Mouse (Mus musculus) forebrain, embryonic 11.5 days (tissue): Measurements from ENCODE around the gene Rsad1. TPM values are rescaled to one million over a fixed set of nuclear protein-coding genes. Genes with fewer than 3 reads are reported as not detected.

Source experiments
- ATAC-seq: fragments of 200-750 bp; cut with Nextera tagmentation; replicated peaks from 2 replicates; pipeline ENCODE4 v1.8.0; 2017; ENCODE audit warnings: moderate TSS enrichment; ENCODE audit not compliant: low FRiP score
- DNase-seq: peaks from one replicate; pipeline ENCODE4 v3.0.0-alpha.2; 2017; ENCODE audit warnings: low spot score
- H3K27ac ChIP-seq: fragments of 300-500 bp; sonication (generic); 2 replicates; pipeline ENCODE4 v1.5.1; 2014; ENCODE audit warnings: low read depth, low read length
- H3K27me3 ChIP-seq: fragments of 300-500 bp; sonication (generic); 2 replicates; pipeline ENCODE4 v1.6.1; 2014; ENCODE audit warnings: mild to moderate bottlenecking, low read length, mixed read lengths; ENCODE audit not compliant: control insufficient read depth, insufficient read depth
- H3K36me3 ChIP-seq: fragments of 300-500 bp; sonication (generic); 2 replicates; pipeline ENCODE4 v1.6.1; 2014; ENCODE audit warnings: mild to moderate bottlenecking, low read length, moderate library complexity, mixed read lengths; ENCODE audit not compliant: control insufficient read depth, insufficient read depth
- H3K4me1 ChIP-seq: fragments of 300-500 bp; sonication (generic); replicated peaks from 2 replicates; pipeline ENCODE4 v1.6.1; 2014; ENCODE audit warnings: low read length, mixed read lengths; ENCODE audit not compliant: control insufficient read depth, insufficient read depth
- H3K4me2 ChIP-seq: fragments of 300-500 bp; sonication (generic); 2 replicates; pipeline ENCODE4 v1.6.1; 2014; ENCODE audit warnings: low read depth, mild to moderate bottlenecking, low read length, moderate library complexity, mixed read lengths; ENCODE audit not compliant: severe bottlenecking
- H3K4me3 ChIP-seq: fragments of 300-500 bp; sonication (generic); 2 replicates; pipeline ENCODE4 v1.5.1; 2014; ENCODE audit warnings: low read depth, low read length
- H3K9ac ChIP-seq: fragments of 300-500 bp; sonication (generic); 2 replicates; pipeline ENCODE4 v1.6.1; 2014; ENCODE audit warnings: low read length
- H3K9me3 ChIP-seq: fragments of 300-500 bp; sonication (generic); 2 replicates; pipeline ENCODE4 v1.6.1; 2016; ENCODE audit warnings: low read length, mixed read lengths; ENCODE audit not compliant: control insufficient read depth
- WGBS: fragments of 180-500 bp; shearing (Covaris S2); extraction: QIAGEN DNeasy Blood & Tissue Kit; methylation state at CpG from one replicate; pipeline ENCODE4 v1.1.7; 2014; 5-methylcytosine and 5-hydroxymethylcytosine counted together
- polyA plus RNA-seq: library from polyadenylated mRNA; unstranded; fragments of >200 nt; fragmentation: Nextera tagmentation; extraction: Ambion mirVana; gene quantifications from 2 replicates; pipeline ENCODE4 v1.2.1, GENCODE M21; 2014

Gene Rsad1
- polyA plus RNA-seq, 1 experiment from 2014 or later = 3.7 TPM

DNA sequence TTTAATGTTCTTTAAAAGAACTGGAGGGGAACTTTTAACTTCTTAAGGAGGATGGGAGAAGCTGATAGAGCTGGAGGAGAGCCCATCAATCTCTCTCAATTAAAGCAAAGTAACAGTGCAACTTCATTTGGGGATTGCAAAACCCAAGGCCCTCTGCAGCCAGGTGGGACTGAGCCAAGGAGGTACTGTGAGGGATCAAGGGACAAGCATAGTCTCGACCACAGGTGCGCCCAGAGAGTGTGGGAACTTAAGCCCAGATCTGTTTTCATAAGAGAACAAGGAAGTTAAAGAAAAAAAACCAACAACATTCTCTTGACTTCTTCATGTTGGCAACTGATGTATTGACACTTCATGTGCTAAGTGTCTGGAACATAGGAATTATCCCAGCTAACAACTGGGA lies 26.0 kb upstream of the Rsad1 start:
- ATAC-seq (no peak), DNase-seq (no peak)
- Histone ChIP-seq H3K4me1 (no peaks in the 10 kb centered on the region), H3K27ac (no peak overlapping the region), H3K9me3 (no peaks in the 10 kb centered on the region), H3K27me3 (no peaks in the 10 kb centered on the region), H3K4me3 (no peak overlapping the region), H3K36me3 (no peaks in the 10 kb centered on the region), H3K4me2 (no peak overlapping the region), H3K9ac (no peak overlapping the region)
- 81% methylated on average over 2 of the region's 2 CpGs for WGBS

DNA sequence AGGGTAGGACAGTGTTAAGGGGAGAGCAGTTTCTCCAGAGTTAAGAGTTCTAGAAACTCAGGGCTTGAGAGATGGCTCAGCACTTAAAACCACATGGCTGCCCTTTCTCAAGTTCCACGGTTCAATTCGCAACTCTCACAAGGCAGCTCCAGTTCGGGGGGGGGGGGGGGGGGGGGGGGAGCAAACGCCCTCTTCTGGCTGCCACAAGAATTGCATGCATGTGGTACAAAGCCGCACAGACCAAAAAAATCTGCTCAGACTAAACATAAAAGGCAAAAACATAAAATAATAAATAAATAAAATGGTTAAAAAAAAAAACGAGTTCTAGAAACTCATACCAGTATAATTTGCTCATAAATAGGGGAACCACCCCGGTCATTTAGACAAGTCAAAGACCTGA lies 25.5 kb upstream of the Rsad1 start:
- H3K27ac ChIP-seq = no peak overlapping the region
- no peaks in the 10 kb centered on the region for H3K9me3 ChIP-seq
- no peaks in the 10 kb centered on the region for H3K36me3 ChIP-seq
- no peak overlapping the region for H3K4me2 ChIP-seq
- no peak overlapping the region for H3K9ac ChIP-seq
- ATAC-seq (no peak), DNase-seq (no peak)
- no peaks in the 10 kb centered on the region for H3K27me3 ChIP-seq
- no peaks in the 10 kb centered on the region for H3K4me1 ChIP-seq
- no peak overlapping the region for H3K4me3 ChIP-seq
- 23% methylated on average over 6 of the region's 7 CpGs for WGBS

DNA sequence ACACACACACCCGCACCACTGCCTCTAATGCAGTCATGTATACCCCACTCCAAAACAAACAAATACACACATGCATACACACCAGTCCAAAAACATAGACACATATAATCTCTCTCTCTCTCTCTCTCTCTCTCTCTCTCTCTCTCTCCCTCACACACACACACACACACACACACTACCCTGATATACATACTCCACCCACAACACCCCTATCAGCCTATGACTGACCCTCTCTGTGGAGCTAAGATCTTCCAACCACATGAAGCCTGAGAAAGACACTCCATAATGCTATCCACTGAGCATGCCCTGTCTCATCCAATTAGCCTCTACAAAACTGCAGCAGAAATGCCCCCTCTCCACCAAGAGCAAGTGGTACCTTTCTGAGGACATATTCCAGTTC lies 22.8 kb upstream of the Rsad1 start:
- Histone ChIP-seq H3K4me2 (no peak overlapping the region), H3K9ac (no peak overlapping the region), H3K9me3 (no peaks in the 10 kb centered on the region), H3K4me1 (no peaks in the 10 kb centered on the region), H3K36me3 (no peaks in the 10 kb centered on the region), H3K4me3 (no peak overlapping the region), H3K27ac (no peak overlapping the region), H3K27me3 (no peaks in the 10 kb centered on the region)
- no peak for DNase-seq
- WGBS = 82% methylated on average over 1 of the region's 1 CpGs
- ATAC-seq = no peak

DNA sequence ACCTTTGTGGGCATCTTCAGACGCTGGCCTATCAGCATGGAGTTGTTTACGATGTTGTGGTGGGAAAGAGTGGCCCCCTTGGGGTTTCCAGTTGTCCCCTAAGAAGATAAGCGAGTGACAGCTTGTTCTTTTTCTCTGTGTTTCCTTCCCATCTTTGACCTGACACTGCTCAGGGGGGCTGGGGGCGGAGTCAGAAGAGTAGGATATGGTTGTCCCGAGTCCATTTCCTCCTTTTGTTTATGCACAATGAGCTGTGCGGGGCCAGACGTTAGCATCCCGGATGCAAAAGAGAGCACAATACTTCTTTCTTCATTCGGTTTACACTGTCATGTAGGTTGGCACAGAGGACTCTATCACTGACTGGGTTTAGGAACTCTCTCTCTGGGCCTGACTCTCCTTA lies 21.6 kb upstream of the Rsad1 start:
- no peak overlapping the region for H3K4me2 ChIP-seq
- peaks cover 5% of the 10 kb centered on the region for H3K27me3 ChIP-seq
- no peak overlapping the region for H3K4me3 ChIP-seq
- H3K9ac ChIP-seq = no peak overlapping the region
- H3K36me3 ChIP-seq = no peaks in the 10 kb centered on the region
- H3K9me3 ChIP-seq = no peaks in the 10 kb centered on the region
- no peak overlapping the region for H3K27ac ChIP-seq
- no peak for DNase-seq
- WGBS = 57% methylated on average over 9 of the region's 9 CpGs
- no peak for ATAC-seq
- H3K4me1 ChIP-seq = no peaks in the 10 kb centered on the region

DNA sequence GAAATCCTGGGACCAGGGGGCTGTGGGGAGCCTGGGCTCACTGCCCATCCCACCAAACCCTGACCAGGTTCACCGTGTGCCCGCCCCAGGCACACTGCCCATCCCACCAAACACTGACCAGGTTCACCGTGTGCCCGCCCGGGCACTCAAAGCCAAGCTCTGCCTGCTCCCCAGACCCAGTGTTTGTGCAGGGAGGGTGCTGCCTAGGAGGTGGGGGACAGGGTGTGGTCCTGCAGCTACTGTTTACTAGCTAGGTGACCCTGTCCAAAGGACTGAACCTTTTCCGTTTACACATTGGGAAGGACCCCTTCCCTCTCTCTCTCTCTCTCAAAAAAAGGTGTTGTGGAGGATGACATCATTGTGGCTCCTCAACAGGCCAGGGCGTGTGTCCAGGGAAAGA lies 18.3 kb upstream of the Rsad1 start:
- no peak overlapping the region for H3K27ac ChIP-seq
- WGBS = 88% methylated on average over 7 of the region's 7 CpGs
- ATAC-seq (no peak), DNase-seq (no peak)
- H3K9me3 ChIP-seq = no peaks in the 10 kb centered on the region
- H3K4me2 ChIP-seq = no peak overlapping the region
- 0 out of 2 replicates have a peak, but pooled peaks cover 1% of the 10 kb centered on the region for H3K4me1 ChIP-seq
- H3K9ac ChIP-seq = no peak overlapping the region
- H3K36me3 ChIP-seq = no peaks in the 10 kb centered on the region
- H3K27me3 ChIP-seq = peaks cover 13% of the 10 kb centered on the region
- no peak overlapping the region for H3K4me3 ChIP-seq

DNA sequence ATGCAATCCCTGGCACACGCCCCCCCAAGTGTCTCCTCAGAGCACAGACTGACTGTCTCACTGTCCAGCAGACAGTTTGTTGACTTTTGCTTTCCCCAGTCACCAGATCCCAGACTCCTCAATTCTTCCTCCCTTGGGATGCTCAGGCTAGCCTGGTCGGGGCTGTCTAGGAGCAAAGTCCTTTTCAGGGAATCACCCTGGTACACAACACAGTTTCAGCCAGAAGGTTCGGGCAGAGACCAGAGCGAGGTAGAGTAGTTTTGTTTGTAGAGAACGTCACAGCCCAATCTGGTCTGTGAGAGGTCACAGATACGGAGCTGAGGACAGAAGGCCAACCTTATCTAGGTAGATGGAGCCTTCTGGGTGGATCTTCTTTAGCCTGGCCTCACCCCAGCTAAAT lies 17.5 kb upstream of the Rsad1 start:
- H3K9ac ChIP-seq = no peak overlapping the region
- no peaks in the 10 kb centered on the region for H3K9me3 ChIP-seq
- no peak for ATAC-seq
- no peaks in the 10 kb centered on the region for H3K36me3 ChIP-seq
- H3K27ac ChIP-seq = no peak overlapping the region
- H3K4me2 ChIP-seq = no peak overlapping the region
- peaks cover 13% of the 10 kb centered on the region for H3K27me3 ChIP-seq
- WGBS = 84% methylated on average over 6 of the region's 6 CpGs
- no peak for DNase-seq
- no peak overlapping the region for H3K4me3 ChIP-seq
- H3K4me1 ChIP-seq = 0 out of 2 replicates have a peak, but pooled peaks cover 1% of the 10 kb centered on the region

DNA sequence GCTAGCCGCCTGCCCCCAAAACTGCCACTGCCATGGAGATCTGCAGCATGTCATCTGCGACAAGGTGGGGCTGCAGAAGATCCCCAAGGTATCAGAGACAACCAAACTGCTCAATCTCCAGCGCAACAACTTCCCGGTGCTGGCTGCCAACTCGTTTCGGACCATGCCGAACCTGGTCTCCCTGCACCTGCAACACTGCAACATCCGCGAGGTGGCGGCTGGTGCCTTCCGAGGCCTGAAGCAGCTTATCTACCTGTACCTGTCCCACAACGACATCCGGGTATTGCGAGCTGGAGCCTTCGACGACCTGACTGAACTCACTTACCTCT lies 16.1 kb upstream of the Rsad1 start:
- Histone ChIP-seq H3K4me2 (peak overlapping the region; percentile 32), H3K4me3 (no peak overlapping the region; the same call in 1 of the 2 replicates), H3K4me1 (0 out of 2 replicates have a peak, but pooled peaks cover 1% of the 10 kb centered on the region), H3K36me3 (no peaks in the 10 kb centered on the region), H3K27ac (no peak overlapping the region), H3K27me3 (peaks cover 13% of the 10 kb centered on the region), H3K9me3 (no peaks in the 10 kb centered on the region), H3K9ac (no peak overlapping the region)
- 4% methylated on average over 16 of the region's 16 CpGs for WGBS
- ATAC-seq (no peak), DNase-seq (no peak)

DNA sequence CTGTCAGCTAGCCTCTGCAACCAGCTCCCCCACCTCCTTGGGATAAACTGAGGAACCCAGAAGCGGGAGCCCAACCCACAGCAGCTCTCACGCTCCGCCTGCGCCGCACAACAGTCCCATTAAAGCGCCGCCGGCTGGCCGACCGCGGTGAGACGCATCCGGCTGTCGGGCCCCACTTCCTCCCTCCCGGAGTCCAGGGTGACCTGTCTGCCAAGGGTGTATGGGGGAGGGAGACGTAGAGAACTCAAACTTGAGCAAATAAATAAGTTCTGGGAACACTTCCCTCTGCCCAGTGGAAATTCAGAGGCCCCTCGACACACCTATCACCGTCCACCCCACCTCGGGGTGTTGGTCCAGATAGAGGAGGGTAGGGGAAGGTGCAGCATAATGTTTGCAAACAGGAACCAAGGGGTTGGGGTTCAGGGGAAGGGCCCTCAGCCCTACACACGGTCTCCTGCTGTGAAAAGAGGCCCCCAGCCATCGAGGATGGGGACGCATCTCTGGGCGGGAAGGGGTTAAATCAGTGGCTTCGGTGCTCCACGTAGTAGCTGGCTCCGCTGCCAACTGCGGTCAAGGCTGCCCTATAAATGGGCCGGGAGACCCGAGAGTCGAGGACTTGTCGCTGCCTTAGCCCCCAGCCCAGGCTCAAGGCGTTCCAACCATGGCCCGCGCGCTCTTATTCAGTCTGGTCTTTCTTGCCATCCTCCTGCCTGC lies 15.5 kb upstream of the Rsad1 start, which contains the start of gene Chad:
TSS of gene Chad (plus strand) at position 611 of the 714 bp plus-strand sequence.
- no peak for ATAC-seq
- Histone ChIP-seq H3K9ac (peak within 1 kb of the TSS; percentile 47), H3K9me3 (no peaks in the 10 kb centered on the region), H3K27ac (no peak within 1 kb of the TSS), H3K36me3 (no peaks in the 10 kb centered on the region), H3K4me1 (0 out of 2 replicates have a peak, but pooled peaks cover 1% of the 10 kb centered on the region), H3K4me2 (peak within 1 kb of the TSS; percentile 32), H3K4me3 (peak within 1 kb of the TSS; percentile 1; the same call in 1 of the 2 replicates), H3K27me3 (peaks cover 13% of the 10 kb centered on the region)
- DNase-seq = peak; percentile 76
- WGBS = 2% methylated on average over 35 of the region's 35 CpGs

DNA sequence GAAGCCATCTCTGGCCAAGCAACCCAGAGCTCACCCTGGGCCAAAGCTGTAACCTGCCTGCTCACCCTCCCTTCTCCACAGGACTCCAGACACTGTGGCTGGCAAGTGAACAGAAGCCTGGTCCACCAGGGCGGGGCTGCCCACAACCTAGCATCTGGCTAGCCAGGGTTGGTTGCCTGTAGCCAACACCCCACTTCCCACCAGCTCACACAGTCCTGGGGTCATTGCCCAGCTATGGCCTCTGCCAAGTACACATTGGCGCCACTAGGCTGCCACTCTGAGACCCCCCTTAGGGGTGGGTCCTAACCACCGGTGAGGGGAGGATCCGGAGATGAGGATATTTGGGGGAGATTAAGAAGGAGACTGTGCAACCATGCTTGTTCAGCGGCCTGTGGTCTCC lies 14.8 kb upstream of the Rsad1 start:
- H3K27ac ChIP-seq = no peak overlapping the region
- 0 out of 2 replicates have a peak, but pooled peaks cover 1% of the 10 kb centered on the region for H3K4me1 ChIP-seq
- H3K36me3 ChIP-seq = no peaks in the 10 kb centered on the region
- peak; percentile 39; the same call in 1 of the 2 replicates for ATAC-seq
- peak overlapping the region; percentile 47 for H3K9ac ChIP-seq
- DNase-seq = no peak
- WGBS = 55% methylated on average over 5 of the region's 5 CpGs
- no peak overlapping the region for H3K4me2 ChIP-seq
- H3K27me3 ChIP-seq = peaks cover 13% of the 10 kb centered on the region
- H3K4me3 ChIP-seq = no peak overlapping the region
- no peaks in the 10 kb centered on the region for H3K9me3 ChIP-seq
